Mouse (Mus musculus) megakaryocyte, embryonic 14.5 days (primary cell): ENCODE results near the gene Ss18l2. TPM values are rescaled to one million over a fixed set of nuclear protein-coding genes. Genes with fewer than 3 reads are reported as not detected.
A peak's percentile ranks its signal among the peaks of the same experiment; 100 is the strongest.

ENCODE experiments used
- H3K27me3 ChIP-seq: replicated peaks from 2 replicates; pipeline ENCODE3; 2012; ENCODE audit warnings: inconsistent platforms
- H3K36me3 ChIP-seq: replicated peaks from 2 replicates; pipeline ENCODE3; 2012; ENCODE audit warnings: low read length, inconsistent platforms, mixed read lengths
- H3K4me1 ChIP-seq: 2 replicates; pipeline ENCODE4 v1.6.1; 2012; ENCODE audit warnings: inconsistent platforms
- H3K4me3 ChIP-seq: replicated peaks from 2 replicates; pipeline ENCODE3; 2012; ENCODE audit warnings: moderate library complexity, mild to moderate bottlenecking, inconsistent platforms
- H3K9me3 ChIP-seq: 2 replicates; pipeline ENCODE4 v1.6.1; 2012; ENCODE audit warnings: inconsistent platforms
- FLI1 ChIP-seq: IDR thresholded peaks from 2 replicates; pipeline ENCODE4 v1.6.1; 2012; ENCODE audit warnings: low read length, inconsistent platforms, mixed read lengths
- GATA1 ChIP-seq: IDR thresholded peaks from 3 replicates; pipeline ENCODE4 v1.6.1; 2012; ENCODE audit warnings: mixed read lengths, low read length, inconsistent platforms, borderline replicate concordance
- polyA plus RNA-seq: library from polyadenylated mRNA; stranded (reverse); fragments of >175 nt; gene quantifications from 2 replicates; pipeline ENCODE4 v1.2.3, GENCODE M21; 2012; ENCODE audit warnings: low replicate concordance; ENCODE audit not compliant: insufficient read depth

The Ss18l2 gene
- polyA plus RNA-seq, 1 experiment: 45.4 TPM

DNA sequence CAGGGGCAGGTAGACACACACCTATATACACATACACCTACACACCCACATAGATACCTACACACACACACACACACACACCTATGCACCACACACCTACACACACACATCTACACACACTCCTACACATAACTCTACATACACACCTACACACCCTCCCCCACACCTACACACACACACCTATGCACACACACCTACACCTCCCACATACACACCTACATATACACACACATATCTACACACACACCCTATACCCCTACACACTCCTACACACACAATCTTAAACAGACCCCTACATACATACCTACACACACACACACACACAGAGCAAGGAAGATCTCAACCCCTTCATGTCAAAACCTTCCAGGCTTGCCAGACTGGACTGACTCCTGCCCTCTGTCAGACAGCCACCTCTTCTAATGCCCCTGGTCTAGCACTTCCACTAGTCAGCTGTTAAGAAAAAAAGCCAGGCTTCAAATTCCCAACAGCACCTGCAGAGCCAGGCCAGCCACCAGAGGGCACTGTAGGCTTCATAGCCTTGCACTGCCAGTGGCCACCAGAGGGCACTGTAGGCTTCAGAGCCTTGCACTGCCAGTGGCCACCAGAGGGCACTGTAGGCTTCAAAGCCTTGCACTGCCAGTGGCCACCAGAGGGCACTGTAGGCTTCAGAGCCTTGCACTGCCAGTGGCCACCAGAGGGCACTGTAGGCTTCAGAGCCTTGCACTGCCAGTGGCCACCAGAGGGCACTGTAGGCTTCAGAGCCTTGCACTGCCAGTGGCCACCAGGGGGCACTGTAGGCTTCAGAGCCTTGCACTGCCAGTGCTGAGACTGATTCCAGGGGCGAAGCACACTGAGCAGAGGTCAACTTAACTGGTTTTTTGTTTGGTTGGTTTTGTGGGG lies 12.7 kb upstream of the Ss18l2 start:
- H3K9me3 ChIP-seq: no peaks in the 10 kb centered on the region
- no peak overlapping the region for H3K4me3 ChIP-seq
- TF ChIP-seq GATA1 (no peak), FLI1 (no peak)
- peaks cover 61% of the 10 kb centered on the region for H3K36me3 ChIP-seq
- H3K27me3 ChIP-seq: peaks cover 2% of the 10 kb centered on the region
- H3K4me1 ChIP-seq: peaks cover 13% of the 10 kb centered on the region

DNA sequence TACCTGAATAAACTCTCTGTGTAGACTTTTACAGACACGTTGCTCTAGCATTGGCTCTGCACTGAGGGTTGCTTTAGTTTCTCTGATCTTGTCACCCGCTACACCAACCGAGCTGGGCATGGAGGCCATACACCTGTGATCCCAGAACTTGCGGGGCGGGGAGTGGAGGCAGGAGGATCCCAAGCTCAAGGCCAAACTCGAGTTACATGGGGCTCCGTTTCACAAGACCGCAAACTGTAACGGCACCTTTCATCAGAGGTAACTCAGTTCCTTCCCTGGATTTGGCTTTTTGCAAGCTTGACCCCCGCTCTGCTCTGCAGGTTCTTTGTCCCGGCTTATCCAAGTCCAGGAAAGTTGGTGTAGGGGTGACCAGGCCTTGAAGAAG lies 5.9 kb upstream of the Ss18l2 start:
- Histone ChIP-seq H3K36me3 (peaks cover 18% of the 10 kb centered on the region), H3K4me1 (peaks cover 71% of the 10 kb centered on the region), H3K9me3 (no peaks in the 10 kb centered on the region), H3K4me3 (peak overlapping the region; percentile 97), H3K27me3 (no peaks in the 10 kb centered on the region)
- no peak for TF ChIP-seq FLI1
- TF ChIP-seq GATA1: no peak

DNA sequence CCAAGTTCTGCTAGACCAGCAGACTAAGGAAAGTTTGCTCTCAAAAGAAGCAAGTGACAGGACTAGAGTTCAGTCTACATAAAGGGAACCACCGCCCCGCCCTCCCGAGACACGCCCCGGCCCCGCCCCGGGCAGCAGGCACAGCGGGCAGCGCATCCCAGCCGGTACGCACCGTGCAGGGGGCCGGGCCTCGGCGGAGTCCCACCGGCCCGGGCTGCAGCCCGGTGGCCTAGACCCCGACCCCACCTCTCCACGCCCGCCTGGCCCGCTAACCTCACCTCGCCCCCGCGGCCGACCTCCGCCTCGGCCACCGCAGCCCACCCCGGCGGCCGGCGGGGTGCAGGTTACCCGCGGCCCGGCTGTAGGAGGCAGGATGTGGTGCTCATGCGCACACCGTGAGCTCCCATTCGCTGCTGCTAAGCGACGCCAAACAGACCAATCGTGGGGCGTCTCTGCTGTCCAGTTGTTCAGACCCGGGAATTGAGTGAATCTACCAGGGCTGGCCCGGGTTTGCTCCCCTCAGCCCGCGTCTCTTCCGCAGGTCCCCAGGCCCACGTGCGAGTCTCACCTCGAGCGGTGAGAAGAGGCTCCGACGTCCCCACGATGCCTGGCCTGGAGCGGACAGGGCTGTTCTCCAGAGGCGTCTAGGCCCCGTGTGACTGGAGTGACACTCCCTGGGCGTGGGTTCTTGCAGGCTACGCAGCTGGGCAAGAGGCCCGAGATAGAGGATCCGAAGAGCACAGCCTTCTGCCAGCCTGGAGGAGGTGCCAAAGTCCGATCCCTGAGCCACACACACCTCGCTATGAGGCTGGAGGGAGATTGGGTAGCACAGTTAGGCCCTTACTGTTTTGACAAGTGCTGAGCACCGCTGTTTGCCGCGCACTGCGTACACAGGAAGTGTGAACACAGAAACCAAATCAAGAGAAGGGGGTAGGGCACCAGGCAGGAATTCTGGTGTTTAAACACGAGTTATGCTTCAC lies 5.2 kb upstream of the Ss18l2 start, which contains the start of gene Sec22c:
TSS of gene Sec22c (minus strand) at position 845 of the 980 bp plus-strand sequence.
- Histone ChIP-seq H3K9me3 (no peaks in the 10 kb centered on the region), H3K4me3 (peak within 1 kb of the TSS; percentile 97), H3K36me3 (peaks cover 14% of the 10 kb centered on the region), H3K27me3 (no peaks in the 10 kb centered on the region), H3K4me1 (peaks cover 77% of the 10 kb centered on the region)
- TF ChIP-seq GATA1 (no peak), FLI1 (no peak)

DNA sequence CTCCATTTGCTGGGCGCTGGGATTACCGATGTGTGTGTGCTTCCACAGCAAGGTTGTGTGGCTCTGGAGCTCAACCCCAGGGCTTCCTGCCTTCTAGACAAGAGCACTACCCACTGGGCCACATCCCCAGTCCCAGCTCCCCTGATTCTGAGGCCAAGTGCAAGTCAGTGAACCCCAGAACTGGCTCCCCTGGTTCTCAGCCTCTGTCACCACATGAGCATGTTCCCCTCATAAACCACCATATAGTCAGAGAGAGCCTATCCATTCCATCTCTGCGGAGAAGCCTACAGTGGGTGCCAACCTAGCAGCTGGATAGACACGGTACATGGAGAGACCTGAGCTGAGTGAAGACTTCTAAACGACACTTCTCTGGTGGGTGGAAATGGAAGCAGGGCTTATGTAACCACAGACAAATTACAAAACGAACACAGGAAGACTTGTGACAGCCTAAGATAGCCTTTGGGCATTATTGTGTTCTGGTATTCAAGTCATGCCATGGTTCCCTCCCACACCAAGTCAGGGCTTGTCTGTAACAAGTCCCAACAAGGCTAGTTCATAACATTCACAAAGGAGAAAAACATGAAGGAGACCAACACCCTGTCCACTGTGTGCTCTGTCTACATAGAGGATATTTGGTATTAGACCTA lies 4.0 kb upstream of the Ss18l2 start:
- no peaks in the 10 kb centered on the region for H3K27me3 ChIP-seq
- peaks cover 84% of the 10 kb centered on the region for H3K4me1 ChIP-seq
- TF ChIP-seq FLI1 (no peak), GATA1 (no peak)
- H3K4me3 ChIP-seq: peak overlapping the region; percentile 97
- H3K9me3 ChIP-seq: no peaks in the 10 kb centered on the region
- H3K36me3 ChIP-seq: peaks cover 4% of the 10 kb centered on the region

DNA sequence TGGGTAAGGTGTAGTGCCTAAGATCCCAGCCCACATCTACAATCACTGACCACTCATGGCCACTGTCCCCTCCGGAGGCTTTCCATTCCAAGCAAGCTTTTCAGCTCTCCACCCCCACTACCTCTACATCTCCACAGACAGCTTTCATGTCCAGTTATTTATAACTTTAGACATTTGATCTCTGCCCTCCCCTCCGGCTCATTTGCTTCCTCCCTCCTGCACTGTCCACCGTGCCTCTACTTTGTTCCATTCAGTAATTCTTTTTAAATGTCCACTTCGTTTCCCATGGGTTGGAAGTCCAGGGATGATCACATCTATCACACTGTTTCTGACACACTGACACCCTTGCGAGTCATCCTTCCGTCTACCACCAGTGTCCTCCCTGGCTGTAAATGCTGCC lies 2.3 kb upstream of the Ss18l2 start:
- Histone ChIP-seq H3K4me1 (peaks cover 87% of the 10 kb centered on the region), H3K4me3 (peak overlapping the region; percentile 89)

DNA sequence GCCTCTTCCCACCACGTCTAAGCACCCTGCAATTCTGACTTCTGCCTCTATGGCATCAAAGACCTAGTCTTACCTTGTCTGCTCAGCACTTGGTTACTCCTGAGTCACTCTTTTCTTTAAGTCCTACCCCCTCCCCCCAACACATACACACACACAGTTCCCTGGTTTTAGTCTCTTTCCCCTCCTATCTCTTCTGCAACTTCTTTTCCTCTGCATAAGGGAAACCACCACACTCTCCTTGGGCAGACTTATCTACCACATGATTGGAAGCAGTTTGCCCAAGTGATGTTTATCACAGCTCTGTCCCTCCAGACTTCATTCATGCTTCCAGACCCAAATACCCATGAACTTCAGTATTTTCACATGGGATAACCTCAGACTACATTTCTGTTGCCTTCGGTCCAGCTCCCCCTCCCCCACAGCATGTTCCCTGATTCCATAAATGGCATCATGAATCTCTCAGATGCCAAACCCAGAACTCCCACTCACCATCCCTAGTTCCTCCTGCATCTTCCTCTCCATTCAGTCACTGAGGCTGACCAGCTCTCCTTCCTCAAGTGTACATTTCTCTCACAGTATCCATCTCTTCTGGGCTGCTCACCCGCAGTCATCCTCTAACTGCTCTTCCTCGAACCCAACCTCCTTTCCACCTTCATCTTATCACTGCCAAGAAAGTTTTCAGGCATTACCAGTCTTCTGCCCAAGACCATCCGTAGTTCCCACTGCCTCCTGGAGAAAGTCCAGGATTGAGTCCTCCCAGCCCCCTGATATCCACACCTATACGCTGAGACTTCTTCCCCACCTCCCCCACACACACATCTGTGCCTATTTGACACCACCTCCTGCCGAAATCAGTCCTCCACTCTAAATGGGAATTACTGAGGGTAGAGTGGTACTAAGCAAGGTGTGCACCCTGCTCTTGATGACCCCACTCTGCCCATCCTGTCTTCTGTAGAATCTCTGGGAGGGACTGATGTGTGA lies 1.3 kb upstream of the Ss18l2 start:
- Histone ChIP-seq H3K9me3 (no peaks in the 10 kb centered on the region), H3K27me3 (no peaks in the 10 kb centered on the region), H3K36me3 (peaks cover 21% of the 10 kb centered on the region), H3K4me1 (peaks cover 82% of the 10 kb centered on the region), H3K4me3 (peak overlapping the region; percentile 89)
- TF ChIP-seq GATA1 (no peak), FLI1 (no peak)

More for the DNA sequence above, 2.3 kb upstream of the Ss18l2 start:
- H3K27me3 ChIP-seq: no peaks in the 10 kb centered on the region
- TF ChIP-seq GATA1 (no peak), FLI1 (no peak)
- H3K9me3 ChIP-seq: no peaks in the 10 kb centered on the region
- peaks cover 12% of the 10 kb centered on the region for H3K36me3 ChIP-seq

DNA sequence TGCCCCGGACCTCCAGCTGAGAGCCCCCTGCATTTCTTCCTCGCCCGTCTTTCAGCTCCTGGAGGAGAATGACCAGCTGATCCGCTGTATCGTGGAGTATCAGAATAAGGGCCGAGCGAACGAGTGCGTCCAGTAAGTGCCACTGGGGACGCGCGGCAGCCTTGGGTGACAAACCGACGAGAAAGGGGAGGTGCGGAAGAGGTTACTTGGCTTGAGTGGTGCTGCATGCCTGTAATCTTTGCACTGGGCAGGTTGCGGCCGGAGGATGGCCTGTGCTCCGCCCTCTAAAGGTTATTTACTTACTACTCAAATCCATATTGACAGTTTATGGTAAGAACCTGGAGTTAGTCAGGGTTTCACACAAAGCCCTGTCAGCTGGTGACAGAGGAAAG lies 451 bp downstream of the Ss18l2 start:
- TF ChIP-seq FLI1 (no peak), GATA1 (no peak)
- H3K9me3 ChIP-seq: no peaks in the 10 kb centered on the region
- peaks cover 75% of the 10 kb centered on the region for H3K4me1 ChIP-seq
- H3K27me3 ChIP-seq: no peaks in the 10 kb centered on the region
- H3K4me3 ChIP-seq: peak overlapping the region; percentile 96
- H3K36me3 ChIP-seq: peaks cover 23% of the 10 kb centered on the region

DNA sequence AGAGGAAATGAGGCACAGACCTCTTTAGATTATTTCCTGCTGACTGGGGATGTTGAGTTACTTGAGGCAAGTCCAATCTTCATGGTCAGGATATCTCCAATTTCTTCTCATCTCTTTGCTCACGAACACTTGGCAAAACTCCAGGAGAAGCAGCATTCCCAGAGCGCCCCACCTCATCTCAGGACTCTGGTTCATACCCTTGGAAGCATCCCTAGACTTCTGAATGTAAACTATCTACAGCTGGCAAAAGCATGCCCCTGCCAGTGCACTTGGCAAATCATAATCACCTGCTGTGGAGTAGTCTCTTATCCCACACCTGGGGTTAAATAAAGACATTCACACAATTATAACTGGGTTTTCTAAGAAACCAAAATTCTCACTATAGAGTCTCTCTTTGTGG lies 6.9 kb downstream of the Ss18l2 start:
- Histone ChIP-seq H3K4me3 (no peak overlapping the region), H3K9me3 (0 out of 2 replicates have a peak, but pooled peaks cover 3% of the 10 kb centered on the region), H3K4me1 (peaks cover 40% of the 10 kb centered on the region), H3K27me3 (no peaks in the 10 kb centered on the region), H3K36me3 (peaks cover 29% of the 10 kb centered on the region)
- TF ChIP-seq GATA1 (no peak), FLI1 (no peak)
